Mouse (Mus musculus): ENCODE results near the gene Ralgps1. TPM values are rescaled to one million over a fixed set of nuclear protein-coding genes. Genes with fewer than 3 reads are reported as not detected.
A peak's percentile ranks its signal among the peaks of the same experiment; 100 is the strongest.

Gene Ralgps1
- total and polyA plus RNA-seq, 2 experiments from 2014 or later, result 20.7 to 69.9 TPM

DNA sequence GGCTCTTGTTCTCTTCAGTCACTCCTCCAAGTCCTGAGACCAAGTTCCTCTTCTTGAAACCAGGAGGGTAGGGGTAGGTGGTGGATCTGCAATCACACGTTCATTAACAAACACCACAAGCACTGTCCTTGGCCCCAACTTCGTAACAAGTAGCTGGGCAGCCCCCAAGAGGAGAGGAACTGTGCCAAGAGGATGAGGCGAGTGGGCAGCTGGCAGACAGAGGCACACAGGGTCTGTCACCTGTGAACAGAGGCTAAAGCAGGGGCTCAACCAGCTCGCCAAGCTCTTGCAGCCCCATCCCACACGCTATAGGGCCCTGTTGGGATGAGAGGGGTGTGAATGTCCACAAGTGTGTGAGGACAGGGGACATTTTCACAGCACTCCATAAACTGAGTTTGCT is 24.5 kb downstream of the Ralgps1 start:
- H3K27ac ChIP-seq, result no peak overlapping the region
- H3K4me2 ChIP-seq (ENCODE audit: low read depth, low read length), result no peak overlapping the region
- peaks cover 15% of the 10 kb centered on the region; the same call in 1 of the 2 replicates for H3K4me1 ChIP-seq (ENCODE audit: insufficient read depth, low read length)
- 45% methylated on average over 5 of the region's 5 CpGs for WGBS
- H3K4me3 ChIP-seq (ENCODE audit: low read length), result no peak overlapping the region
- ATAC-seq (0 out of 2 replicates have a peak, but pooled peaks have one; percentile 14), DNase-seq (ENCODE audit: low spot score) (no peak)
- H3K36me3 ChIP-seq (ENCODE audit: insufficient read depth, low read length), result no peaks in the 10 kb centered on the region
- TF ChIP-seq CTCF (IDR thresholded peaks at IDR 0.05; ENCODE audit: low read depth), result no peak
- no peak overlapping the region for H3K9ac ChIP-seq (replicated peaks; ENCODE audit: low read length)
- H3K9me3 ChIP-seq (ENCODE audit: low read length), result no peaks in the 10 kb centered on the region
- H3K27me3 ChIP-seq (ENCODE audit: insufficient read depth, low read length), result no peaks in the 10 kb centered on the region

- ATAC-seq (no peak), DNase-seq (ENCODE audit: low spot score) (no peak)
- peaks cover 15% of the 10 kb centered on the region; the same call in 1 of the 2 replicates for H3K4me1 ChIP-seq (ENCODE audit: insufficient read depth, low read length)
- H3K4me3 ChIP-seq (ENCODE audit: low read length), result no peak overlapping the region
- H3K4me2 ChIP-seq (ENCODE audit: low read depth, low read length), result no peak overlapping the region
- no peak for TF ChIP-seq CTCF (IDR thresholded peaks at IDR 0.05; ENCODE audit: low read depth)
- 63% methylated on average over 4 of the region's 4 CpGs for WGBS
- H3K9ac ChIP-seq (replicated peaks; ENCODE audit: low read length), result no peak overlapping the region
- H3K9me3 ChIP-seq (ENCODE audit: low read length), result no peaks in the 10 kb centered on the region
- peak overlapping the region; percentile 26; the same call in 1 of the 2 replicates for H3K27ac ChIP-seq
- H3K36me3 ChIP-seq (ENCODE audit: insufficient read depth, low read length), result no peaks in the 10 kb centered on the region
- no peaks in the 10 kb centered on the region for H3K27me3 ChIP-seq (ENCODE audit: insufficient read depth, low read length)
Observed at GRCm38 (mm10) chr2:33345956-33346355, 25.3 kb downstream of the Ralgps1 start.

DNA sequence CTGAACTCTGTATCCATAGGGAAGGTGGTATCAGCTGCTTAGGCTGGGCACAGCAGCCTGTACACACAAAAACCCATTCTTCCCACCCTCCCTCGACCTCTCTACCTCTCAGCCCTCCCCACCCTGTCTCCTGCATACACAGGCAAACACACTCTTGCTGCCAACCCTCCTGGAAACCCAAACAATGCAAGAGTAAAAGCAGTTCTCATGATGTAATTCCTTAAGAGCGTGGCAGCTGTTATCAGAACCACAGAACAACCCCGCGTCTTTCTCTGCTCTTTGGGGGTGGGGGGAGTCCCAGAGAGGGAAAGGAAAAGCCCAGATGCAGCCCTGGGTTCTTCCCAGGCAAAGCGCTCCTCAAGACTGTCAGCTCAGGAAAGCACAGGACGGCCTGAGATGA is 25.8 kb downstream of the Ralgps1 start:
- H3K36me3 ChIP-seq (ENCODE audit: insufficient read depth, low read length), result no peaks in the 10 kb centered on the region
- DNase-seq (ENCODE audit: low spot score) (no peak), ATAC-seq (no peak)
- no peak overlapping the region for H3K27ac ChIP-seq
- no peaks in the 10 kb centered on the region for H3K27me3 ChIP-seq (ENCODE audit: insufficient read depth, low read length)
- no peak overlapping the region for H3K4me3 ChIP-seq (ENCODE audit: low read length)
- no peak for TF ChIP-seq CTCF (IDR thresholded peaks at IDR 0.05; ENCODE audit: low read depth)
- no peak overlapping the region for H3K4me2 ChIP-seq (ENCODE audit: low read depth, low read length)
- peaks cover 15% of the 10 kb centered on the region; the same call in 1 of the 2 replicates for H3K4me1 ChIP-seq (ENCODE audit: insufficient read depth, low read length)
- no peaks in the 10 kb centered on the region for H3K9me3 ChIP-seq (ENCODE audit: low read length)
- no peak overlapping the region; the same call in 1 of the 2 replicates for H3K9ac ChIP-seq (replicated peaks; ENCODE audit: low read length)
- WGBS, result 48% methylated on average over 6 of the region's 6 CpGs

- H3K27me3 ChIP-seq (ENCODE audit: insufficient read depth, low read length), result no peaks in the 10 kb centered on the region
- ATAC-seq (no peak), DNase-seq (ENCODE audit: low spot score) (no peak)
- H3K27ac ChIP-seq, result no peak overlapping the region
- peaks cover 15% of the 10 kb centered on the region; the same call in 1 of the 2 replicates for H3K4me1 ChIP-seq (ENCODE audit: insufficient read depth, low read length)
- 0 out of 2 replicates have a peak, but pooled peaks cover 6% of the 10 kb centered on the region for H3K36me3 ChIP-seq (ENCODE audit: insufficient read depth, low read length)
- H3K9me3 ChIP-seq (ENCODE audit: low read length), result no peaks in the 10 kb centered on the region
- 66% methylated on average over 3 of the region's 3 CpGs for whole genome bisulfite sequencing
- H3K9ac ChIP-seq (replicated peaks; ENCODE audit: low read length), result no peak overlapping the region
- H3K4me3 ChIP-seq (ENCODE audit: low read length), result no peak overlapping the region
- no peak for TF ChIP-seq CTCF (IDR thresholded peaks at IDR 0.05; ENCODE audit: low read depth)
- no peak overlapping the region for H3K4me2 ChIP-seq (ENCODE audit: low read depth, low read length)
Observed at GRCm38 (mm10) chr2:33343413-33343812, 27.9 kb downstream of the Ralgps1 start.

DNA sequence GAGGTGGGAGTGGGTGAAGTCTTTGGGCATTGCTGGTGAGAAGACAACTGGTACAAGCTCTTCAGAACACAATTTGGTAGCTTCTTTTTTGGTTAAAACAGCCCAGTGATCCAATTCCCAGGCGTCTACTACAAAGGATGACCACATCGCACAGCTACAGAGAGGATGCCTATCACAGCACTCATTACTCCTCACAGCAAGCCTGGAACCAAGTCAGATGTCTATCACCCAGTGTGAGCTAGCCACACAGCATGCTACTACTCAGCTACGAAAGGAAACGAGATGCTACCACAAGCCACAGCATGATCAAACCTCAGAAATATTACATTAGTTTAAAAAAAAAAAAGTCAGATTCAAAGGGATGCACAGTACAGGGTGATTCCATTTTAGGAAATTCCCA is 29.1 kb downstream of the Ralgps1 start:
- 52% methylated on average over 4 of the region's 4 CpGs for whole genome bisulfite sequencing
- no peaks in the 10 kb centered on the region for H3K27me3 ChIP-seq (ENCODE audit: insufficient read depth, low read length)
- no peaks in the 10 kb centered on the region for H3K9me3 ChIP-seq (ENCODE audit: low read length)
- ATAC-seq (no peak), DNase-seq (ENCODE audit: low spot score) (no peak)
- no peak overlapping the region for H3K4me2 ChIP-seq (ENCODE audit: low read depth, low read length)
- H3K9ac ChIP-seq (replicated peaks; ENCODE audit: low read length), result no peak overlapping the region
- H3K36me3 ChIP-seq (ENCODE audit: insufficient read depth, low read length), result 0 out of 2 replicates have a peak, but pooled peaks cover 6% of the 10 kb centered on the region
- peaks cover 15% of the 10 kb centered on the region; the same call in 1 of the 2 replicates for H3K4me1 ChIP-seq (ENCODE audit: insufficient read depth, low read length)
- no peak overlapping the region for H3K27ac ChIP-seq
- no peak overlapping the region for H3K4me3 ChIP-seq (ENCODE audit: low read length)
- no peak for TF ChIP-seq CTCF (IDR thresholded peaks at IDR 0.05; ENCODE audit: low read depth)

- no peaks in the 10 kb centered on the region for H3K27me3 ChIP-seq (ENCODE audit: insufficient read depth, low read length)
- DNase-seq (ENCODE audit: low spot score) (peak; percentile 39), ATAC-seq (0 out of 2 replicates have a peak, but pooled peaks have one; percentile 51)
- no peaks in the 10 kb centered on the region for H3K4me1 ChIP-seq (ENCODE audit: insufficient read depth, low read length)
- peaks cover 17% of the 10 kb centered on the region for H3K36me3 ChIP-seq (ENCODE audit: insufficient read depth, low read length)
- no peak overlapping the region for H3K4me2 ChIP-seq (ENCODE audit: low read depth, low read length)
- no peak overlapping the region for H3K4me3 ChIP-seq (ENCODE audit: low read length)
- no peak overlapping the region for H3K9ac ChIP-seq (replicated peaks; ENCODE audit: low read length)
- no peak for TF ChIP-seq CTCF (IDR thresholded peaks at IDR 0.05; ENCODE audit: low read depth)
- no peak overlapping the region for H3K27ac ChIP-seq
- no peaks in the 10 kb centered on the region for H3K9me3 ChIP-seq (ENCODE audit: low read length)
Observed at GRCm38 (mm10) chr2:33335789-33336188, 35.5 kb downstream of the Ralgps1 start.

DNA sequence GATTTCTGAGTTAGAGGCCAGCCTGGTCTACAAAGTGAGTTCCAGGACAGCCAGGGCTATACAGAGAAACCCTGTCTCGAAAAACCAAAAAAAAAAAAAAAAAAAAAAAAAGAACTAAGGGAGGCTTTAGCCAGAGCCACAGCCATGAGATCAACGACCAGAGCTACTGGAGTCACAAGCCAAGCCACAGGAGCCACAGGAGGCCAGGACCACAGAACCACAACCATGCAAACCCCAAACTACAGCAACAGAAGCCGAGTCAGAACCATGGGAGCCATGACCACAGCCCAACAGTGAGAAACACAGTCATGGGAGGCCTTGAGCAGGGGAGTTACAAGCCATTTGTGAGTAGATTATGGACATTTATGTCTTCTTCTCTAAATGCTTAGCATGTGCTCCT is 41.7 kb downstream of the Ralgps1 start:
- DNase-seq (ENCODE audit: low spot score) (no peak), ATAC-seq (no peak)
- WGBS, result 89% methylated on average over 2 of the region's 3 CpGs
- Histone ChIP-seq H3K9me3 (ENCODE audit: low read length) (no peaks in the 10 kb centered on the region), H3K4me1 (ENCODE audit: insufficient read depth, low read length) (no peaks in the 10 kb centered on the region), H3K4me3 (ENCODE audit: low read length) (no peak overlapping the region), H3K9ac (replicated peaks; ENCODE audit: low read length) (no peak overlapping the region), H3K27ac (no peak overlapping the region), H3K27me3 (ENCODE audit: insufficient read depth, low read length) (no peaks in the 10 kb centered on the region), H3K36me3 (ENCODE audit: insufficient read depth, low read length) (0 out of 2 replicates have a peak, but pooled peaks cover 5% of the 10 kb centered on the region), H3K4me2 (ENCODE audit: low read depth, low read length) (no peak overlapping the region)
- TF ChIP-seq CTCF (IDR thresholded peaks at IDR 0.05; ENCODE audit: low read depth), result no peak
